Mouse (Mus musculus) brown adipose tissue, adult 24 weeks (tissue): ENCODE data around the gene Them5. TPM values are rescaled to one million over a fixed set of nuclear protein-coding genes. Genes with fewer than 3 reads are reported as not detected.

Experiments used
- H3K27ac ChIP-seq: fragments of 200-500 bp; replicated peaks from 2 replicates; pipeline ENCODE4 v1.5.1; 2012; ENCODE audit warnings: low read depth, mild to moderate bottlenecking, low read length
- H3K4me1 ChIP-seq: fragments of 200-500 bp; 2 replicates; pipeline ENCODE4 v1.6.1; 2012; ENCODE audit warnings: low read length, mixed read lengths; ENCODE audit not compliant: control insufficient read depth, insufficient read depth, insufficient read length
- H3K4me3 ChIP-seq: fragments of 200-500 bp; 2 replicates; pipeline ENCODE4 v1.5.1; 2012; ENCODE audit warnings: low read depth, mild to moderate bottlenecking, low read length, moderate library complexity; ENCODE audit not compliant: insufficient read depth
- polyA plus RNA-seq: library from polyadenylated mRNA; stranded (reverse); fragments of >200 nt; gene quantifications from 2 replicates; pipeline ENCODE4 v1.2.4, GENCODE M21; 2012; ENCODE audit not compliant: missing spikeins, insufficient read depth, insufficient read length

Gene Them5
- polyA plus RNA-seq, 1 experiment = not detected

- Histone ChIP-seq H3K4me3 (no peak overlapping the region), H3K27ac (no peak overlapping the region), H3K4me1 (no peaks in the 10 kb centered on the region)
Measured at GRCm38 (mm10) chr3:94379831-94380510, 38.1 kb downstream of the Them5 start.

GRCm38 (mm10) chr3:94382308-94382707, 40.4 kb downstream of the Them5 start:
- Histone ChIP-seq H3K27ac (no peak overlapping the region), H3K4me3 (no peak overlapping the region), H3K4me1 (no peaks in the 10 kb centered on the region)

GRCm38 (mm10) chr3:94383476-94383875, 41.6 kb downstream of the Them5 start:
- Histone ChIP-seq H3K27ac (no peak overlapping the region), H3K4me1 (no peaks in the 10 kb centered on the region), H3K4me3 (no peak overlapping the region)

GRCm38 (mm10) chr3:94386671-94387070, 44.8 kb downstream of the Them5 start:
- no peak overlapping the region for H3K4me3 ChIP-seq
- no peak overlapping the region for H3K27ac ChIP-seq
- no peaks in the 10 kb centered on the region for H3K4me1 ChIP-seq

GRCm38 (mm10) chr3:94387391-94387790, 45.5 kb downstream of the Them5 start:
- H3K4me1 ChIP-seq = no peaks in the 10 kb centered on the region
- no peak overlapping the region for H3K27ac ChIP-seq
- H3K4me3 ChIP-seq = no peak overlapping the region

- no peak overlapping the region for H3K4me3 ChIP-seq
- no peaks in the 10 kb centered on the region for H3K4me1 ChIP-seq
- H3K27ac ChIP-seq = no peak overlapping the region
Measured at GRCm38 (mm10) chr3:94388047-94388446, 46.1 kb downstream of the Them5 start.

- no peak overlapping the region for H3K27ac ChIP-seq
- no peak overlapping the region for H3K4me3 ChIP-seq
Measured at GRCm38 (mm10) chr3:94389420-94389819, 47.5 kb downstream of the Them5 start.

GRCm38 (mm10) chr3:94391001-94391400, 49.1 kb downstream of the Them5 start:
- Histone ChIP-seq H3K4me3 (no peak overlapping the region), H3K4me1 (no peaks in the 10 kb centered on the region), H3K27ac (no peak overlapping the region)

More at GRCm38 (mm10) chr3:94389420-94389819, 47.5 kb downstream of the Them5 start:
- no peaks in the 10 kb centered on the region for H3K4me1 ChIP-seq

GRCm38 (mm10) chr3:94392128-94392527, 50.2 kb downstream of the Them5 start:
- no peak overlapping the region for H3K27ac ChIP-seq

GRCm38 (mm10) chr3:94393049-94393448, 51.1 kb downstream of the Them5 start:
- Histone ChIP-seq H3K27ac (no peak overlapping the region), H3K4me3 (no peak overlapping the region), H3K4me1 (no peaks in the 10 kb centered on the region)

More at GRCm38 (mm10) chr3:94392128-94392527, 50.2 kb downstream of the Them5 start:
- Histone ChIP-seq H3K4me3 (no peak overlapping the region), H3K4me1 (no peaks in the 10 kb centered on the region)

- no peak overlapping the region for H3K27ac ChIP-seq
- no peaks in the 10 kb centered on the region for H3K4me1 ChIP-seq
- no peak overlapping the region for H3K4me3 ChIP-seq
Measured at GRCm38 (mm10) chr3:94396336-94396735, 54.4 kb downstream of the Them5 start.

GRCm38 (mm10) chr3:94396851-94397250, 55.0 kb downstream of the Them5 start:
- Histone ChIP-seq H3K4me1 (no peaks in the 10 kb centered on the region), H3K27ac (no peak overlapping the region), H3K4me3 (no peak overlapping the region)

Other genes with a start within 250 kb of the Them5 start
- gene Gm10696, start 163.9 kb upstream of the Them5 start, polyA plus RNA-seq = not detected in 2 replicates
- not detected in 2 replicates for gene Gm5286, start 145.4 kb upstream of the Them5 start, polyA plus RNA-seq
- gene Gm4778, start 78.1 kb upstream of the Them5 start, polyA plus RNA-seq = not detected in 2 replicates
- gene Them4, start 32.0 kb upstream of the Them5 start, polyA plus RNA-seq = 20.7 and 24.0 TPM in 2 replicates
- 0.88 TPM in 1 of 2 replicates, not detected in the other for gene C2cd4d, start 20.3 kb downstream of the Them5 start, polyA plus RNA-seq
- 40.2 and 47.9 TPM in 2 replicates for gene Rorc, start 30.7 kb downstream of the Them5 start, polyA plus RNA-seq
- gene Lingo4, start 56.4 kb downstream of the Them5 start, polyA plus RNA-seq = 0.28 and 0.71 TPM in 2 replicates
- 24.3 and 29.6 TPM in 2 replicates for gene Tdrkh, start 71.2 kb downstream of the Them5 start, polyA plus RNA-seq
- 86.4 and 105 TPM in 2 replicates for gene Mrpl9, start 101.2 kb downstream of the Them5 start, polyA plus RNA-seq
- gene Oaz3, start 101.8 kb downstream of the Them5 start, polyA plus RNA-seq = not detected in 2 replicates
- gene Celf3, start 136.2 kb downstream of the Them5 start, polyA plus RNA-seq = not detected in 2 replicates
- not detected in 2 replicates for gene Riiad1, start 138.2 kb downstream of the Them5 start, polyA plus RNA-seq
- gene Snx27, start 240.6 kb downstream of the Them5 start, polyA plus RNA-seq = 12.9 and 23.1 TPM in 2 replicates